Mouse (Mus musculus) stomach, postnatal 0 days (tissue): ENCODE measurements at regions not wholly inside any gene's neighbourhood (a gene's known extent, or its start where the extent isn't known, plus 50 kb on each side); places are given as distances from the start of the nearest gene placed in this dataset.

Source experiments
- CTCF ChIP-seq: IDR thresholded peaks from 2 replicates; pipeline ENCODE4 v1.5.1; 2016; ENCODE audit warnings: antibody characterized with exemption, low read depth, mild to moderate bottlenecking, moderate library complexity
- EP300 ChIP-seq: optimal IDR thresholded peaks from 2 replicates; pipeline ENCODE3; 2016; ENCODE audit warnings: antibody characterized with exemption

DNA sequence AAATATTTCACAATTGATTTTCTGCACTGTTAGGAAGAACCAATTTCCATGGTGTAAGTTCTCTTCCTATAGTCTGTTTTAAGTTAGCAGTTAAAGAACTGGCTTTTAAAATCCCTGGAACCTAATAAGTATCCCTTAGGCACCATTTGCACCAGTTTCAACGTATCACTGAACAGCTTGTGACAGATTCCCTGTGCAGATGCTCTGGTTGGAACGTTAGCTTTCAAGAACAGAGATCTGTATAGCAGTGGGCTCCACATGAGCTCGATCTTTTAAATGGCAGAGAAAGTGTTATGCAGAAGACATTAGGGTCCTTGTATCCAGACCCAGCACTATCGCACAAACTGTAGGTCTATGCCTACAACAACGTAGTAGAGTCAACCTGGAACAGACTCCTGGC lies 52.6 kb upstream of the Aco1 start:
- TF ChIP-seq CTCF (no peak), EP300 (no peak)
